Mouse (Mus musculus) CH12.LX (cell line): ENCODE measurements around the gene Galnt18. TPM values are rescaled to one million over a fixed set of nuclear protein-coding genes. Genes with fewer than 3 reads are reported as not detected.

Source experiments
- DNase-seq: peaks from one replicate; pipeline ENCODE4 v3.0.0-alpha.2; 2013; ENCODE audit errors: extremely low read depth
- H3K27ac ChIP-seq: 2 replicates; pipeline ENCODE4 v1.5.1; 2012; ENCODE audit warnings: low read depth, mild to moderate bottlenecking, control low read depth, moderate library complexity; ENCODE audit not compliant: insufficient read depth
- H3K27me3 ChIP-seq: replicated peaks from 2 replicates; pipeline ENCODE3; 2012; ENCODE audit warnings: inconsistent platforms
- H3K36me3 ChIP-seq, 2 experiments: replicated peaks in 1 of 2; 2 replicates each; pipeline versions ENCODE3 to v1.6.1; 2012; ENCODE audit warnings: inconsistent platforms in 1 of 2, low read length in 1 of 2, mild to moderate bottlenecking in 1 of 2, mixed read lengths in 1 of 2, moderate library complexity in 1 of 2; ENCODE audit not compliant: control insufficient read depth in 1 of 2, insufficient read depth in 1 of 2
- H3K4me1 ChIP-seq, 2 experiments: 2 replicates each; pipeline ENCODE4 v1.6.1; 2012; ENCODE audit warnings: inconsistent platforms in 1 of 2, moderate library complexity in 1 of 2; ENCODE audit not compliant: insufficient read depth in 2 of 2, control insufficient read depth in 1 of 2
- H3K4me2 ChIP-seq: 2 replicates; pipeline ENCODE4 v1.6.1; 2012; ENCODE audit warnings: low read depth, mild to moderate bottlenecking, control low read depth; ENCODE audit not compliant: poor library complexity, insufficient read depth, severe bottlenecking
- H3K4me3 ChIP-seq, 3 experiments: fragments of 150-350 bp in 1 of 3; sonication (generic) in 1 of 3; replicated peaks in 1 of 3; 2 replicates each; pipeline versions ENCODE3 to v1.5.1; 2011 to 2012; ENCODE audit warnings: low read depth in 2 of 3, low read length in 2 of 3, mild to moderate bottlenecking in 2 of 3, moderate library complexity in 2 of 3, control low read depth in 1 of 3, improper control_type of control experiment in 1 of 3, inconsistent platforms in 1 of 3, mixed read lengths in 1 of 3; ENCODE audit not compliant: poor library complexity in 1 of 3
- H3K79me2 ChIP-seq: replicated peaks from 2 replicates; pipeline ENCODE4 v1.6.1; 2012; ENCODE audit warnings: mild to moderate bottlenecking, moderate library complexity; ENCODE audit not compliant: control insufficient read depth, poor library complexity, insufficient read depth, severe bottlenecking; ENCODE audit errors: extremely low read depth
- H3K9ac ChIP-seq: 2 replicates; pipeline ENCODE4 v1.6.1; 2012; ENCODE audit warnings: low read depth, mild to moderate bottlenecking, control low read depth, moderate library complexity; ENCODE audit not compliant: insufficient read depth
- H3K9me3 ChIP-seq: replicated peaks from 2 replicates; pipeline ENCODE3; 2012; ENCODE audit warnings: low read length, inconsistent platforms, mixed read lengths
- BHLHE40 ChIP-seq: IDR thresholded peaks from 2 replicates; pipeline ENCODE4 v1.6.1; 2011; ENCODE audit warnings: mild to moderate bottlenecking, low read depth, low read length, improper control_type of control experiment
- CHD1 ChIP-seq: IDR thresholded peaks from 2 replicates; pipeline ENCODE4 v1.6.1; 2012; ENCODE audit warnings: low read depth, low read length, improper control_type of control experiment, inconsistent platforms
- CTCF ChIP-seq, 2 experiments: IDR thresholded peaks in 1 of 2; conservative IDR thresholded peaks in 1 of 2; 2 replicates each; pipeline ENCODE4 v1.5.1; 2011 to 2012; ENCODE audit warnings: low read depth in 2 of 2, low read length in 2 of 2, improper control_type of control experiment in 1 of 2, inconsistent platforms in 1 of 2, mild to moderate bottlenecking in 1 of 2, moderate library complexity in 1 of 2
- ELF1 ChIP-seq: IDR thresholded peaks from 2 replicates; pipeline ENCODE4 v1.6.1; 2014; ENCODE audit warnings: low read depth, mild to moderate bottlenecking, inconsistent platforms, low read length, improper control_type of control experiment
- EP300 ChIP-seq: IDR thresholded peaks from 2 replicates; pipeline ENCODE4 v1.6.1; 2011; ENCODE audit warnings: low read length, improper control_type of control experiment
- ETS1 ChIP-seq: conservative IDR thresholded peaks from 2 replicates; pipeline ENCODE4 v1.6.1; 2012; ENCODE audit warnings: low read depth, mild to moderate bottlenecking, inconsistent platforms, low read length, improper control_type of control experiment, moderate library complexity
- GABPA ChIP-seq: IDR thresholded peaks from 2 replicates; pipeline ENCODE4 v1.6.1; 2012; ENCODE audit warnings: low read depth, low read length, improper control_type of control experiment, inconsistent platforms; ENCODE audit not compliant: insufficient replicate concordance
- HCFC1 ChIP-seq: IDR thresholded peaks from 2 replicates; pipeline ENCODE4 v1.6.1; 2012; ENCODE audit warnings: low read depth, mild to moderate bottlenecking, inconsistent platforms, low read length, improper control_type of control experiment
- JUND ChIP-seq: conservative IDR thresholded peaks from 2 replicates; pipeline ENCODE4 v1.6.1; 2011; ENCODE audit warnings: low read depth, low read length, improper control_type of control experiment
- MEF2A ChIP-seq: IDR thresholded peaks from 2 replicates; pipeline ENCODE4 v1.6.1; 2014; ENCODE audit warnings: low read depth, mild to moderate bottlenecking, inconsistent platforms, low read length, improper control_type of control experiment, borderline replicate concordance
- PAX5 ChIP-seq: IDR thresholded peaks from 2 replicates; pipeline ENCODE4 v1.6.1; 2012; ENCODE audit warnings: low read length, inconsistent platforms, mixed read lengths
- POLR2AphosphoS2 ChIP-seq: IDR thresholded peaks from 2 replicates; pipeline ENCODE4 v1.6.1; 2011; ENCODE audit warnings: low read depth, low read length, improper control_type of control experiment
- RAD21 ChIP-seq: IDR thresholded peaks from 2 replicates; pipeline ENCODE4 v1.6.1; 2011; ENCODE audit warnings: low read depth, mild to moderate bottlenecking, low read length, improper control_type of control experiment, moderate library complexity
- RCOR1 ChIP-seq: conservative IDR thresholded peaks from 2 replicates; pipeline ENCODE4 v1.6.1; 2012; ENCODE audit warnings: low read depth, mild to moderate bottlenecking, inconsistent platforms, low read length, improper control_type of control experiment
- SIN3A ChIP-seq: IDR thresholded peaks from 2 replicates; pipeline ENCODE4 v1.6.1; 2012; ENCODE audit warnings: low read length, improper control_type of control experiment, inconsistent platforms
- TCF12 ChIP-seq: IDR thresholded peaks from 2 replicates; pipeline ENCODE4 v1.6.1; 2014; ENCODE audit warnings: low read depth, mild to moderate bottlenecking, inconsistent platforms, low read length, improper control_type of control experiment
- UBTF ChIP-seq: IDR thresholded peaks from 2 replicates; pipeline ENCODE4 v1.6.1; 2012; ENCODE audit warnings: low read depth, mild to moderate bottlenecking, inconsistent platforms, low read length, improper control_type of control experiment, moderate library complexity
- USF1 ChIP-seq: IDR thresholded peaks from 2 replicates; pipeline ENCODE4 v1.6.1; 2014; ENCODE audit warnings: low read depth, mild to moderate bottlenecking, inconsistent platforms, low read length, improper control_type of control experiment
- USF2 ChIP-seq: conservative IDR thresholded peaks from 2 replicates; pipeline ENCODE4 v1.6.1; 2011; ENCODE audit warnings: low read depth, low read length, improper control_type of control experiment
- ZKSCAN1 ChIP-seq: IDR thresholded peaks from 2 replicates; pipeline ENCODE4 v1.6.1; 2012; ENCODE audit warnings: low read depth, inconsistent platforms, low read length, improper control_type of control experiment, borderline replicate concordance
- dilution Hi-C: fragments of 300-500 bp; cut with MboI; formaldehyde crosslinking; loops from 2 replicates; pipeline ENCODE4 v1.14.3; 2020; ENCODE audit warnings: low sequenced_read_pairs; ENCODE audit not compliant: extremely low pct_unique_long_range_greater_than_20kb, extremely low pct_ligation_motif_present
- in situ Hi-C: fragments of 300-500 bp; cut with MboI; formaldehyde crosslinking; loops from 3 replicates; pipeline ENCODE4 v1.14.3; 2019; ENCODE audit warnings: low sequenced_read_pairs, low pct_ligation_motif_present, low pct_unique_long_range_greater_than_20kb, mixed read lengths
- polyA plus RNA-seq: library from polyadenylated mRNA; unstranded; fragments of >175 nt; gene quantifications from 2 replicates; pipeline ENCODE4 v1.2.1, GENCODE M21; 2012; ENCODE audit warnings: low read depth; ENCODE audit not compliant: insufficient read length
- total RNA-seq, 2 experiments: library from RNA; depleted of rRNA; stranded (reverse); fragments of 300-350 nt in 1 of 2; fragments of >200 nt in 1 of 2; gene quantifications; 2 replicates each; pipeline ENCODE4 v1.2.3; 2012 to 2014

The Galnt18 gene
- total and polyA plus RNA-seq, 3 experiments = 0.04 TPM; not detected in 2

DNA sequence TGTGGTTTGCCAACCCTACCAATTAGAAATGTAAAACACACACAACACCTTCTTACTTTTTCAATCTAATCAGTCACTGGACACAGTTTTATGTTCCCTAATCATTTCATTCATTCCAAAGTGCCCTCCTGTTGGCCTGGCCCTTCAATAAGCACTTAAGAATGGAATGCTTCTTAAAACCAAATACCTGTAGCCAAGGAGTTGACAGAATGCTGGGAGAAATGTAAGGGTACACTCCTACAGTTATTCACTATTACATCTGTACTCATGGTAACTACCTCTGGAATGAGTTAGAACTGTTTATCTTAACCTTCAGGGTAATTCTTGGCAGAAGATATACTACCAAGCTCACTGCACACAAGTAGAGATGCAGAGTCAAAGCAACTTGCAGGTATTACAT is 15.3 kb upstream of the Galnt18 start:
- peaks cover 29% of the 10 kb centered on the region for H3K27me3 ChIP-seq
- in situ Hi-C loops = loop anchor here (25.0 kb wide), 1 partner anchor 167 kb away; no protein-coding TSS in a partner anchor
- no peak overlapping the region for H3K9ac ChIP-seq
- no peak overlapping the region for H3K27ac ChIP-seq
- dilution Hi-C loops = no loop called here
- H3K4me2 ChIP-seq = no peak overlapping the region
- H3K4me1 ChIP-seq = peaks cover 2 to 11% of the 10 kb centered on the region in 2 experiments; a peak in 3 of 4 replicates
- DNase-seq = no peak
- H3K36me3 ChIP-seq = no peaks in the 10 kb centered on the region
- no peak overlapping the region for H3K4me3 ChIP-seq
- no peaks in the 10 kb centered on the region for H3K9me3 ChIP-seq
- no peaks in the 10 kb centered on the region for H3K79me2 ChIP-seq
- TF ChIP-seq TCF12 (no peak), UBTF (no peak), PAX5 (no peak), BHLHE40 (no peak), ZKSCAN1 (no peak), RCOR1 (no peak), POLR2AphosphoS2 (no peak), EP300 (no peak), HCFC1 (no peak), CTCF (conservative IDR thresholded peaks at IDR 0.05 in 1 of 2, IDR thresholded peaks at IDR 0.05 in 1 of 2; ENCODE audit: low read depth in 2 of 2, low read length in 2 of 2) (no peak), JUND (no peak), MEF2A (no peak), SIN3A (no peak), USF2 (no peak), USF1 (no peak)

DNA sequence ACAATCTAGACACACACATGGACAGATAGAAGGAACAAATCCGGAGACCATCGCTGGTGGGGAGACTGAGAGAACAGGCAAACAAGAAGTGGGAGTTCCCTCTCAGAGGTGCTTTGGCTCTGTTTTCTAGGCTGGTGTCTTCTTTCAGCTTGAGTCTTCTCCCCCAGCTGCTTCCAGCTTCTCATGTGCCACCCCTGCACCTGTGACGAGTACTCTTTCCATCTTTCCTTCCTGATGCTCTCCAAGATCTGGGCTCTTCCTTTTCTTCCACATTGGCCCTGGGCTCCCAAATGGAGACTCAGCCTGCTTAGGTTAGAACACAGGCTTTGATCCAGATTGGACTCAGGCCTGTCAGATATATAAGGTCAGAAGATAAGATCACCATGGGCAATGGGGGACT is 12.4 kb upstream of the Galnt18 start:
- Histone ChIP-seq H3K9me3 (no peaks in the 10 kb centered on the region), H3K9ac (no peak overlapping the region), H3K4me1 (peaks cover 2 to 11% of the 10 kb centered on the region in 2 experiments; a peak in 3 of 4 replicates), H3K27me3 (peaks cover 34% of the 10 kb centered on the region), H3K36me3 (no peaks in the 10 kb centered on the region), H3K4me3 (no peak overlapping the region), H3K79me2 (no peaks in the 10 kb centered on the region), H3K27ac (no peak overlapping the region), H3K4me2 (no peak overlapping the region)
- dilution Hi-C loops (no loop called here), in situ Hi-C loops (loop anchor here (25.0 kb wide), 1 partner anchor 170 kb away; no protein-coding TSS in a partner anchor)
- TF ChIP-seq BHLHE40 (no peak), CHD1 (no peak), GABPA (no peak), ELF1 (no peak), EP300 (no peak), RAD21 (no peak), ETS1 (no peak)
- no peak for DNase-seq
